ENCODE assay signal across 10 mouse cellular contexts in genomic region chr3:127827123-127827522, GRCm38 (mm10). TPM values are rescaled to one million over a fixed set of nuclear protein-coding genes. Genes with fewer than 3 reads are reported as not detected.
DNase-seq lines count a peak whose midpoint lies in the region; ATAC-seq lines count a peak whose summit lies in the region.
"Had no signal": no experiment of that assay in that cellular context is flagged by ENCODE, and none has a peak within 500 bp of the region (broad histone marks: within the 10 kb centered on the region; RNA-seq: fewer than 3 reads in every experiment).

No protein-coding gene starts in this region.

- H3K4me3 ChIP-seq in kidney, embryonic 15.5 days (replicated peaks) = no peak overlapping the region
- no peak overlapping the region for H3K4me3 ChIP-seq in neural tube, embryonic 14.5 days (ENCODE audit: low read depth, low read length)
- H3K4me3 ChIP-seq: embryonic facial prominence, embryonic 15.5 days had no signal

- H3K4me1 ChIP-seq in kidney, embryonic 15.5 days = peaks cover 12% of the 10 kb centered on the region
- H3K4me1 ChIP-seq in neural tube, embryonic 14.5 days (ENCODE audit: control insufficient read depth, insufficient read depth, low read length) = no peaks in the 10 kb centered on the region

- H3K4me2 ChIP-seq in kidney, embryonic 15.5 days = no peak overlapping the region
- H3K4me2 ChIP-seq in neural tube, embryonic 14.5 days (ENCODE audit: low read depth, low read length) = no peak overlapping the region
- H3K4me2 ChIP-seq: embryonic facial prominence, embryonic 15.5 days had no signal

- intact Hi-C loops in heart, postnatal 25 days (cut with DNase I) = no loop called here
- intact Hi-C loops in heart, postnatal 10 days (cut with DNase I) = no loop called here

- no peaks in the 10 kb centered on the region for H3K9me3 ChIP-seq in kidney, embryonic 15.5 days (replicated peaks)
- H3K9me3 ChIP-seq in neural tube, embryonic 14.5 days (ENCODE audit: control insufficient read depth, low read length) = no peaks in the 10 kb centered on the region
- H3K9me3 ChIP-seq: embryonic facial prominence, embryonic 15.5 days had no signal

- DNase-seq in heart, adult 11 months = peak; percentile 91
- DNase-seq in heart, postnatal 25 days (ENCODE audit: low spot score) = no peak
- peak; percentile 33 to 37 for DNase-seq in heart, postnatal 10 days
- DNase-seq in adrenal gland, postnatal 14 days = no peak
- no peak for DNase-seq in urinary bladder, postnatal 14 days (ENCODE audit: low spot score)
- DNase-seq in frontal cortex, postnatal 14 days (ENCODE audit: low spot score in 2 of 2) = no peak
- DNase-seq: adrenal gland, adult 8-10 months had no signal

- H3K27ac ChIP-seq in kidney, embryonic 15.5 days = peak overlapping the region; percentile 63
- no peak overlapping the region for H3K27ac ChIP-seq in neural tube, embryonic 14.5 days (ENCODE audit: low read depth, low read length)
- H3K27ac ChIP-seq: embryonic facial prominence, embryonic 15.5 days had no signal

- H3K27me3 ChIP-seq in kidney, embryonic 15.5 days = no peaks in the 10 kb centered on the region
- no peaks in the 10 kb centered on the region for H3K27me3 ChIP-seq in neural tube, embryonic 14.5 days (ENCODE audit: control insufficient read depth, insufficient read depth, low read length)
- H3K27me3 ChIP-seq: embryonic facial prominence, embryonic 15.5 days had no signal

- peak; percentile 90 for ATAC-seq in kidney, embryonic 15.5 days (replicated peaks; ENCODE audit: low FRiP score)
- peak; percentile 43; the same call in 1 of the 2 replicates for ATAC-seq in neural tube, embryonic 14.5 days (ENCODE audit: low read depth)

- peaks cover 7% of the 10 kb centered on the region for H3K36me3 ChIP-seq in kidney, embryonic 15.5 days
- H3K36me3 ChIP-seq in neural tube, embryonic 14.5 days (ENCODE audit: control insufficient read depth, insufficient read depth, low read length) = 0 out of 2 replicates have a peak, but pooled peaks cover 2% of the 10 kb centered on the region

- H3K9ac ChIP-seq in kidney, embryonic 15.5 days = no peak overlapping the region
- no peak overlapping the region for H3K9ac ChIP-seq in neural tube, embryonic 14.5 days (replicated peaks; ENCODE audit: low read depth, low read length)
- H3K9ac ChIP-seq: embryonic facial prominence, embryonic 15.5 days had no signal

- 28% methylated on average over 7 of the region's 7 CpGs for WGBS in kidney, embryonic 15.5 days
- 42% methylated on average over 7 of the region's 7 CpGs for WGBS in neural tube, embryonic 14.5 days

RNA-seq across cellular contexts. Expression of gene Ap1ar, which starts 10.2 kb away (rescaled TPM):
- 10 to 100 TPM; 15.5 to 16.7 TPM for total RNA-seq in heart, postnatal 25 days (2021)
- total RNA-seq in heart, postnatal 10 days (2021) = 10 to 100 TPM; 18.1 to 18.9 TPM
- 56.4 and 56.7 TPM in 2 replicates for polyA plus RNA-seq in kidney, embryonic 15.5 days (2015; fragmentation: Nextera tagmentation; extraction: Ambion mirVana)
- 97.9 and 115 TPM in 2 replicates for polyA plus RNA-seq in neural tube, embryonic 14.5 days (2014; fragmentation: Nextera tagmentation; extraction: Ambion mirVana)
- 30.3 and 33.5 TPM in 2 replicates for total RNA-seq in adrenal gland, postnatal 14 days (2021)

RNA-seq across cellular contexts. Expression of gene Tifa, which starts 37.5 kb away (rescaled TPM):
- 1 to 10 TPM; 2.0 to 2.2 TPM for total RNA-seq in heart, postnatal 25 days (2021)
- 1 to 10 TPM; 3.1 to 3.5 TPM for total RNA-seq in heart, postnatal 10 days (2021)
- 3.8 and 5.2 TPM in 2 replicates for polyA plus RNA-seq in kidney, embryonic 15.5 days (2015; fragmentation: Nextera tagmentation; extraction: Ambion mirVana)
- polyA plus RNA-seq in neural tube, embryonic 14.5 days (2014; fragmentation: Nextera tagmentation; extraction: Ambion mirVana) = 2.5 and 3.2 TPM in 2 replicates
- total RNA-seq in adrenal gland, postnatal 14 days (2021) = 3.0 and 5.2 TPM in 2 replicates

RNA-seq across cellular contexts. Expression of gene Alpk1, which starts 46.8 kb away (rescaled TPM):
- total RNA-seq in heart, postnatal 25 days (2021) = 1 to 10 TPM; 2.4 to 3.9 TPM
- 1 to 10 TPM; 5.1 to 5.5 TPM for total RNA-seq in heart, postnatal 10 days (2021)
- 1.2 and 2.4 TPM in 2 replicates for polyA plus RNA-seq in kidney, embryonic 15.5 days (2015; fragmentation: Nextera tagmentation; extraction: Ambion mirVana)
- polyA plus RNA-seq in neural tube, embryonic 14.5 days (2014; fragmentation: Nextera tagmentation; extraction: Ambion mirVana) = 0.31 and 0.54 TPM in 2 replicates
- 8.7 and 10.1 TPM in 2 replicates for total RNA-seq in adrenal gland, postnatal 14 days (2021)

Comparison
In these comparisons a context has a peak if more than half of its experiments do, and no peak if none do; other contexts are left out.
1. DNase-seq: peak in heart, adult 11 months (single experiment) and heart, postnatal 10 days (2 of 2); none in heart, postnatal 25 days (single experiment), adrenal gland, postnatal 14 days (single experiment), urinary bladder, postnatal 14 days (single experiment) and frontal cortex, postnatal 14 days (0 of 2).